Mouse (Mus musculus) cerebral cortex, adult 2 months (tissue): ENCODE results near the gene Hist1h2bf.

ENCODE experiments used
- WGBS: fragments of 180-500 bp; shearing (Covaris S2); methylation state at CpG from one replicate; pipeline ENCODE4 v1.1.7; 2018; 5-methylcytosine and 5-hydroxymethylcytosine counted together

The Hist1h2bf gene

GRCm38 (mm10) chr13:23542225-23542980, 31.6 kb downstream of the Hist1h2bf start:
- WGBS, result 14% methylated on average over 3 of the region's 3 CpGs

DNA sequence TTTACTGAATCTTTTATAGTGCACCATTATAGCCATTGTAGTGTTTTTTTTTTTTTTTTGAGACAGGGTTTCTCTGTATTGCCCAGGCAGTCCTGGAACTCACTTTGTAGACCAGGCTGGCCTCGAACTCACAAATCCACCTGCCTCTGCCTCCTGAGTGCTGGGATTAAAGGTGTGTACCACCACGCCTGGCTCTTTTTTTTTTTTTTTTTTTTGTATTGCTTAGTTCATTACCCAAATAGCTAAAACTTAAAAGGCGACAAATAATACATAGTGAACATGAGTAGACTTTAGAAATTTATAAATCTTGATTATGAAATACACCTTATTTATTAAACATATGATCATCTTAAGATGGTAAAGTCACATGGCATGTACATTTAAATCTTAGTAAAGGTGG, 32.5 kb downstream of the Hist1h2bf start:
- 88% methylated on average over 3 of the region's 3 CpGs for WGBS

DNA sequence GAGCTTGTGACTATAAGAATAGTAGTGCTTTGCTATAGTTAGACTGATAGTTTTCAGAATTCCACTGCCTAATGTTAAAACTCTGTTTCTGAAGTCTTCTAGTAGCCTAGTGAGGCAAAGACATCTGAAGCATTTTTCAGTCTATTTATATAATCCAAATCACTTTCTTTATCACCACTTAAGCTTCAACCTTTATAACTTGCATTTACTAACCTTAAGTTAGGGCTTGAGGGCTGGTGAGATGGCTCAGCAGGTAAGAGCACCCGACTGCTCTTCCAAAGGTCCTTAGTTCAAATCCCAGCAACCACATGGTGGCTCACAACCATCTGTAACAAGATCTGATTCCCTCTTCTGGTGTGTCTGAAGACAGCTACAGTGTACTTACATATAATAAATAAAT, 34.2 kb downstream of the Hist1h2bf start:
- WGBS, result 69% methylated on average over 1 of the region's 1 CpGs

DNA sequence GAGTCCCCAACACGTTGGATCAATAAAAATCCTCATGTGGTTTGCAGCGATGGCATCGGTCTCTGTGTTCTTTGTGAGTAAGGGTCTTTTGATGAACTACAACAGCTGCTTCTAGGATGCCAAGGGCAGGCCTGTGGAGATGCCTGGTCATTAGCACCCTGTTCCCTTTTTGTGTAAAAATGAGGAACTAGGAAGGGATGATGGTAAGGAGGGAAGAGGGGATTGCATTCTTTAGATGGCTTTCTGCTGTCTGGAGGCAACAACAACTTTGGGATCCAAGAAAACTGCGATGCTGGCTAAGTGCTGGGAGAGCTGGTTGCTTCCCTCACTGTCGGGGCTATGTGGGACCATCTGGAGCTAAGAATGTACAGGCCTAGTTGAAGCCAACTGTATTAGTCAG, 35.7 kb downstream of the Hist1h2bf start:
- WGBS, result 73% methylated on average over 5 of the region's 5 CpGs

GRCm38 (mm10) chr13:23537006-23537710, 36.8 kb downstream of the Hist1h2bf start:
- 85% methylated on average over 3 of the region's 3 CpGs for WGBS

DNA sequence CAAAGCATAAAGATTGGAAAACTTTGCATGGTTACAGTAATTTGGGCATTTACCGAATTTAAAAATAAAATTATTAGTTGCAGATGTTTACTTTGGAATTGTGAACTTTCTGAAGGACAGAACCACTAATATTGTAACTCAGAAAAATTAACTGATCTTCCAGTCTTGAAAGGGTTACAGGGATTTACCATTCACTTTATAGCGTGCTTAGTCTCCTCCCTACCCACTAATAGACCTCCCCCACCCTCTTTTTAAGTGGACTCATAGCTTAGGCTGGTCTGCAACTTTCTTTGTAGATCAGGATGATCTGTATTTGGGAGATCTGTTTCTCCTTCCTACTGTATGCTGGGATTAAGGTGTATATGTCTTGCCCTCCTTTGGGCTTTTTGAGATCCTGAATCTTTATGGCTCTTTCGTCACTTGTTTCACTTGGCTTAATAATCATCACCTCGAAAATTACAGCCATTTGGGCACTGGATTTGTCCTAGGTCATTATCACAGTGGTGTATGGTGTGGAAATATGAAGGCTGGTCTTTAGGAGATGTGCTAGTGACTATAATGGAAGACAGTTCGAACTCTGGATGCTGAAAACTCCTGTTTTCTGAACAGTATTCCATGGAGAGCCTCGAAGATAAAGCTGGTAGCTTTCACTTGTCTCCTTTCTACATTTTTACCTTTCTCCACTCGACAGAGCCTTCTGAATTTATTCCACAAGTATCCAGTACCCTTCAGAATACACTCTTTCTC, 37.7 kb downstream of the Hist1h2bf start:
- WGBS, result 22% methylated on average over 7 of the region's 7 CpGs

DNA sequence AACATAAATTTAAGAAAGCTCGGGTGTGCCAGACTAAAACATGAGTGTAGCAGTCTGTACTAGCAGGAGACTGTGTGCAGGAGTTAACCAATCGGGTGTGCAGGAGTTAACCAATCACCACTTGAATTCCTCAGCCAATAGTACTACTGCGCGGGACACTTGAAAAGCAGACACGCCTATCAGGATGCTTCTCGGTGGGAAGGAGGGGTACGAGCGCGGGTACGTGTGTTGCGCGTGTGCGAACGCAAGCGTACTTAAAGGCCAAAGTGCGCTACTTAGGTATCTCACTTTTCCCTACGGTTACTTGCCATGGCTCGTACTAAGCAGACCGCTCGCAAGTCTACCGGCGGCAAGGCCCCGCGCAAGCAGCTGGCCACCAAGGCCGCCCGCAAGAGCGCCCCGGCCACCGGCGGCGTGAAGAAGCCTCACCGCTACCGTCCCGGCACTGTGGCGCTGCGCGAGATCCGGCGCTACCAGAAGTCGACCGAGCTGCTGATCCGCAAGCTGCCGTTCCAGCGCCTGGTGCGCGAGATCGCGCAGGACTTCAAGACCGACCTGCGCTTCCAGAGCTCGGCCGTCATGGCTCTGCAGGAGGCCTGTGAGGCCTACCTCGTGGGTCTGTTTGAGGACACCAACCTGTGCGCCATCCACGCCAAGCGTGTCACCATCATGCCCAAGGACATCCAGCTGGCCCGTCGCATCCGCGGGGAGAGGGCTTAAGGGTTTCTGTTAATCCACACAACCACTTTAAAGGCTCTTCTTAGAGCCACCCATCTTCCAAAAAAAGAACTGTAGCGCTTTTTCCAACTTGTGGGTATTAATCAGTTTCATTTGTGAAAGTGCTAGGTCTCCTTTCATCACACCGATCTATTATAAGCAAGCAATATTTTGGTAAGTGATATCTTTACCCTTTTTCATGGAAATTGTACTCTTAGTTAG, 38.6 kb downstream of the Hist1h2bf start, which contains the start of gene Hist1h3g:
Gene Hist1h3g (plus strand): TSS at position 286 of the 939 bp plus-strand sequence.
- under 1% methylated on average over 58 of the region's 62 CpGs for WGBS

DNA sequence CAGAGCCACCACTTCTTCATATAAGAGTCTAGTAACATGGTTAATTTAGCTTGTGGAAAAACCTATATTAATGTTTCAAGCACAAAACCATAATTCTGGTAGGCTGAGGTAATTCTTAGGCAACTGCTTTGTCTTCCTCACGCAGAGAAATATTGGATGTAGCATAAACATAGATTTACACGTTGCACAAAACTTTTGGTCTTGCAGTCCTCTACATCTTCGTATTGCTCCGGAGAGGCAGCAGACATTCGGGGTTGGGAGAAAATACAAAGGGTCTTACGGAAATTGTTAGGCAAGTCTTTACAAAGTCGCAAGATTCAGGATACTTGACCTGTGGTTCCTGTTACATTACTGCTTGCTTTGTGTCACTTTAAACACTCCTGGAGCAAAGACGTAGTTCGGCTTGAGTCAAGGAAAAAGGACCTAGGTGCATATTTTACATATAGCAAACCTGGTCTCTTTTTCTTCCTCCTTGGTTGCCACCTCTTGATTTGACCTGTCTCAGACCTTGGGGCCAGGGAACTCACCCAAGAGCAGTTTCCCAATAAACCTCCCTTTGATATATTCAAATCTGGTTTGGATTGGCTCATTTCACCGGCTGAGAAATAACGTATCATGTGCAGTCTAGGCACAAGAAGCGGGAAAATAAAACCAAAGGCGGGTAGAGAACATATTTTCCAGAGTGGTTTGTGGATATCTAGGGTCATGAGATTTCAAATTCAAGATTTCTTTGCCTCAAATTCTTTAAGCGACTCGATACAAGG, 39.4 kb downstream of the Hist1h2bf start:
- under 1% methylated on average over 15 of the region's 15 CpGs for WGBS

DNA sequence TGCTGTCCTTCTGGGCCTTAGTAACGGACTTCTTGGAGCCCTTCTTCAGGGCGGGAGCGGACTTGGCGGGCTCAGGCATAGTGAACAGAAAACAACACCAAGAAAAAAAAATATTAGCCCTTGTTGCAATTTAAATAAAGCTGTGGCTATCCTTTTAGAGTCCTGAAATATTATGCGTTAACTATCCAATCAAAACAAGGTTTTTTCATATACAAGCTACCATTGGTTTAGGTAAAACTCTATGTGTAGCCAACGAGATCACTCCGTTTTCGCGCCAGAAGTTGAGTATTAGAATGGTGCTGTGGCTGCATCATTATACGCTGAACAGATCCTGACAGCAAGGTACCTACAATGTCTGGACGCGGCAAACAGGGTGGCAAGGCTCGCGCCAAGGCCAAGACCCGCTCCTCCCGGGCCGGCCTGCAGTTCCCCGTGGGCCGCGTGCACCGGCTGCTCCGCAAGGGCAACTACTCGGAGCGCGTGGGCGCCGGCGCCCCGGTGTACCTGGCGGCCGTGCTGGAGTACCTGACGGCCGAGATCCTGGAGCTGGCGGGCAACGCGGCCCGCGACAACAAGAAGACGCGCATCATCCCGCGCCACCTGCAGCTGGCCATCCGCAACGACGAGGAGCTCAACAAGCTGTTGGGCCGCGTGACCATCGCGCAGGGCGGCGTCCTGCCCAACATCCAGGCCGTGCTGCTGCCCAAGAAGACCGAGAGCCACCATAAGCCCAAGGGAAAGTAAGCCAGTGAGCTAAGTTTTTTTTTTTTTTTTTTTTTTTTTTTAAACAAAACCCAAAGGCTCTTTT, 40.2 kb downstream of the Hist1h2bf start, which contains the start of gene Hist1h2af:
Gene Hist1h2af (plus strand): TSS at position 347 of the 808 bp plus-strand sequence.
- WGBS, result under 1% methylated on average over 29 of the region's 53 CpGs

- WGBS, result 10% methylated on average over 9 of the region's 9 CpGs
These were observed 41.5 kb downstream of the Hist1h2bf start for GRCm38 (mm10) chr13:23532262-23533075.

DNA sequence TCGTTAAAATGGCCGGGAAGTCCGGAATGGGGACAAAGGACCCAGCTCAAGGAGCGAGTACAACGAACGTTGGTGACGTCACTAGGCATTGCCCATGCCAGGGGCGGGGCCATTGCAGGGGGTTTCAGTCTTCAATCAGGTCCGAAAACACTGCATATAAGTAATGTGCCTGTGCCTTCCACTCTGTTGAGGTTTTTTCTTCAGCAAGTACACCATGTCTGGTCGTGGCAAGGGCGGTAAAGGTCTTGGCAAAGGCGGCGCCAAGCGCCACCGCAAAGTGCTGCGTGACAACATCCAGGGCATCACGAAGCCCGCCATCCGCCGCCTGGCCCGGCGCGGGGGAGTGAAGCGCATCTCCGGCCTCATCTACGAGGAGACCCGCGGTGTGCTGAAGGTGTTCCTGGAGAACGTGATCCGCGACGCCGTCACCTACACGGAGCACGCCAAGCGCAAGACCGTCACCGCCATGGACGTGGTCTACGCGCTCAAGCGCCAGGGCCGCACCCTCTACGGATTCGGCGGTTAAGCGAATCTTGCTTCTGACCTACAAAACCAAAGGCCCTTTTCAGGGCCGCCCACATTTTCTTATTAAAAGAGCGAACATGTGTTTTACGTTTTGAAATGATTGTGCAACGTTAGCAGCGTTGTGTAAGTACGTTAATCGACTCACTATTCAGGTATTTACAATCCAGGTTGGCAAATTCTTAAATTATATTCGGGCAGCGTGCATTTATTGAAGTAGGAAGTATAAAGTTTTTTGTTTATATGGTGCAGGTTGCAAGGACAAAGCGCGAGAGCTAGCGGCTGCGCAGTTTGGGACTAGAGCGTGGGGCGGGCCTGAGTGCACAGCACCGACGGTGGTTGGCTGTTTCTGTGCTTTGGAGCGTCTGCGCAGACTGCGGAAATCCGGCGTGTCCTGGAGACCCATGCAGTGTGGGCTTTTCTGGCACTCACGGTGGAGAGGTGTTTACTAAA, 42.8 kb downstream of the Hist1h2bf start, which contains the start of gene Hist1h4h:
Gene Hist1h4h (plus strand): TSS at position 150 of the 975 bp plus-strand sequence.
- under 1% methylated on average over 61 of the region's 70 CpGs for WGBS

DNA sequence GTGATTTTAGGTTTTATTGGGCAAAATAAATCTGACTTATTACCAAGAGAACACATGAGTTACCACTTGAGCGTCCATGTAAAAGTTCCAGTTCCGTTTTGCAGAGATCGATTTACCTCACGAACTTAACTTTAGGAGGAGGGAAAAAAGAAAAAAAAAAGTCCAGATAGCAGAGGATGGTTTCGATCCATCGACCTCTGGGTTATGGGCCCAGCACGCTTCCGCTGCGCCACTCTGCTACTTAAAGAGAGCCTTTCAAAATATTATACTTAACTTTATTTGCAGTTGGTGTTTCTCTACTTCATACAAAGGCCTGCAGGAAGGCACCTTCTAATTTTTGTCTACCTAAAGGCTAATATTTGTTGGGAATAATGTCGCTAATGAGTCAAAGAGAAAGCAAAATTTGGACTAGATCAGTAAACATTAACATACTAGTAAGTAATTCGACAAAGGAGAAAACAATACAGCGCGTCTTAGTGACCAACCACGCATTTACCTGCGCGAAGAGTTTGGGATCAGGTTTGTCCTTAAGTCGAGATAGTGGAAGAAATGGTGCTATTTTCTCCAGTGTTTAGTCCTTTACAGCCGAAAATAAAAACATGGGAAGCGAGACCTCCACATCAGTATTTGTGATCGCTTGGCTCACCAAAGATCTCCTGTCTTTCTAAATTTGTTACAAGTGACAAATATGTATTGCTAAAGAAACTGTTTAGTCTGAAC, 43.7 kb downstream of the Hist1h2bf start:
- WGBS, result under 1% methylated on average over 20 of the region's 20 CpGs

- WGBS, result 26% methylated on average over 2 of the region's 2 CpGs
These were observed 44.4 kb downstream of the Hist1h2bf start for GRCm38 (mm10) chr13:23529480-23530165.

GRCm38 (mm10) chr13:23529005-23529404, 45.0 kb downstream of the Hist1h2bf start:
- 86% methylated on average over 5 of the region's 5 CpGs for WGBS

DNA sequence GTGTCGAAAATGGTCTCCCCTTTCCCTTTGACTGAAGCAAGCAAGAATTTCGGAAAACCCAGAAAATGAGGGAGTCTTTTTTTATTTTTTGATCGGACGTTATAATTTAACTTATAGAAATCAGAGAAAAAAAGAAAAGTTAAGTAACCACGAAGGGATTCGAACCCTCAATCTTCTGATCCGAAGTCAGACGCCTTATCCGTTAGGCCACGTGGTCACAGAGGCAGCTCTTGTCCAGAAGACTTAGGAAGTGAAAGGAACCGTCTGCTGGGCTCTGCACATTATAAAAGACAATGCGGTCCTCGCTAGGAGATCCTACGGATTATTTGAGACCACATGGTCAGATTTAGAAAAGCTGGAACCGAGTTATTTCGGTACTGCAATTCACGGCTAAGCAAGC, 47.7 kb downstream of the Hist1h2bf start:
- under 1% methylated on average over 17 of the region's 17 CpGs for WGBS

GRCm38 (mm10) chr13:23525901-23526300, 48.1 kb downstream of the Hist1h2bf start:
- WGBS, result 4% methylated on average over 10 of the region's 10 CpGs
